Mouse (Mus musculus): ENCODE data around the gene Arhgap11a. TPM values are rescaled to one million over a fixed set of nuclear protein-coding genes. Genes with fewer than 3 reads are reported as not detected.

Arhgap11a gene
- polyA plus RNA-seq (2016; fragmentation: Nextera tagmentation; extraction: Ambion mirVana) = 40.3 and 40.8 TPM in 2 replicates

GRCm38 (mm10) chr2:113848245-113849121, at the start of gene Arhgap11a:
Arhgap11a (minus strand) TSS chr2:113848661.
- Histone ChIP-seq H3K36me3 (peaks cover 9% of the 10 kb centered on the region; the same call in 1 of the 2 replicates), H3K27me3 (replicated peaks) (no peaks in the 10 kb centered on the region), H3K9ac (peak within 1 kb of the TSS; percentile 65), H3K4me1 (peaks cover 24% of the 10 kb centered on the region), H3K4me3 (peak within 1 kb of the TSS; percentile 80), H3K4me2 (replicated peaks) (peak within 1 kb of the TSS; percentile 83), H3K27ac (no peak within 1 kb of the TSS), H3K9me3 (no peaks in the 10 kb centered on the region)
- ATAC-seq (ENCODE audit: low FRiP score, low read depth) = peak; percentile 96
- under 1% methylated on average over 48 of the region's 48 CpGs for WGBS

GRCm38 (mm10) chr2:113893385-113894122, 45.1 kb upstream of the Arhgap11a start:
- 84% methylated on average over 10 of the region's 12 CpGs for WGBS
- Histone ChIP-seq H3K4me1 (no peaks in the 10 kb centered on the region), H3K36me3 (no peaks in the 10 kb centered on the region), H3K4me3 (no peak overlapping the region), H3K9me3 (no peaks in the 10 kb centered on the region), H3K27ac (no peak overlapping the region), H3K9ac (no peak overlapping the region), H3K27me3 (replicated peaks) (no peaks in the 10 kb centered on the region), H3K4me2 (replicated peaks) (no peak overlapping the region)
- no peak for ATAC-seq (ENCODE audit: low FRiP score, low read depth)

GRCm38 (mm10) chr2:113887166-113887565, 38.7 kb upstream of the Arhgap11a start:
- Histone ChIP-seq H3K36me3 (no peaks in the 10 kb centered on the region), H3K9ac (no peak overlapping the region), H3K4me2 (replicated peaks) (no peak overlapping the region), H3K27me3 (replicated peaks) (no peaks in the 10 kb centered on the region), H3K4me1 (no peaks in the 10 kb centered on the region), H3K27ac (no peak overlapping the region), H3K9me3 (no peaks in the 10 kb centered on the region), H3K4me3 (no peak overlapping the region)
- 55% methylated on average over 4 of the region's 4 CpGs for WGBS
- no peak for ATAC-seq (ENCODE audit: low FRiP score, low read depth)

GRCm38 (mm10) chr2:113886061-113886460, 37.6 kb upstream of the Arhgap11a start:
- no peaks in the 10 kb centered on the region for H3K9me3 ChIP-seq
- no peak for ATAC-seq (ENCODE audit: low FRiP score, low read depth)
- WGBS = 70% methylated on average over 1 of the region's 1 CpGs
- no peaks in the 10 kb centered on the region for H3K4me1 ChIP-seq
- no peak overlapping the region for H3K4me2 ChIP-seq (replicated peaks)
- H3K36me3 ChIP-seq = no peaks in the 10 kb centered on the region
- no peak overlapping the region for H3K27ac ChIP-seq
- H3K4me3 ChIP-seq = no peak overlapping the region
- H3K27me3 ChIP-seq (replicated peaks) = no peaks in the 10 kb centered on the region
- H3K9ac ChIP-seq = no peak overlapping the region

- no peak for ATAC-seq (ENCODE audit: low FRiP score, low read depth)
- Histone ChIP-seq H3K27ac (no peak overlapping the region), H3K9ac (no peak overlapping the region), H3K36me3 (no peaks in the 10 kb centered on the region), H3K27me3 (replicated peaks) (no peaks in the 10 kb centered on the region), H3K4me3 (no peak overlapping the region), H3K4me1 (no peaks in the 10 kb centered on the region), H3K4me2 (replicated peaks) (no peak overlapping the region), H3K9me3 (no peaks in the 10 kb centered on the region)
- WGBS = 95% methylated on average over 1 of the region's 1 CpGs
These were observed 21.7 kb upstream of the Arhgap11a start for GRCm38 (mm10) chr2:113870115-113870514.

- 85% methylated on average over 4 of the region's 4 CpGs for WGBS
- Histone ChIP-seq H3K27ac (no peak overlapping the region), H3K9ac (no peak overlapping the region), H3K27me3 (replicated peaks) (no peaks in the 10 kb centered on the region), H3K4me1 (no peaks in the 10 kb centered on the region), H3K36me3 (no peaks in the 10 kb centered on the region), H3K9me3 (no peaks in the 10 kb centered on the region), H3K4me3 (no peak overlapping the region), H3K4me2 (replicated peaks) (no peak overlapping the region)
- no peak for ATAC-seq (ENCODE audit: low FRiP score, low read depth)
These were observed 19.9 kb upstream of the Arhgap11a start for GRCm38 (mm10) chr2:113868404-113868803.

- no peak for ATAC-seq (ENCODE audit: low FRiP score, low read depth)
- H3K9ac ChIP-seq = no peak overlapping the region
- WGBS = 60% methylated on average over 2 of the region's 2 CpGs
These were observed 17.7 kb upstream of the Arhgap11a start for GRCm38 (mm10) chr2:113866155-113866554.

GRCm38 (mm10) chr2:113849141-113849540, 680 bp upstream of the Arhgap11a start:
- Histone ChIP-seq H3K9ac (peak overlapping the region; percentile 65), H3K4me1 (peaks cover 24% of the 10 kb centered on the region), H3K36me3 (peaks cover 2% of the 10 kb centered on the region; the same call in 1 of the 2 replicates), H3K4me3 (peak overlapping the region; percentile 80), H3K27me3 (replicated peaks) (no peaks in the 10 kb centered on the region), H3K9me3 (no peaks in the 10 kb centered on the region), H3K4me2 (replicated peaks) (peak overlapping the region; percentile 51), H3K27ac (no peak overlapping the region)
- ATAC-seq (ENCODE audit: low FRiP score, low read depth) = peak; percentile 65
- 2% methylated on average over 3 of the region's 3 CpGs for WGBS

More at GRCm38 (mm10) chr2:113866155-113866554, 17.7 kb upstream of the Arhgap11a start:
- Histone ChIP-seq H3K27me3 (replicated peaks) (no peaks in the 10 kb centered on the region), H3K27ac (no peak overlapping the region), H3K4me1 (no peaks in the 10 kb centered on the region), H3K4me3 (no peak overlapping the region), H3K4me2 (replicated peaks) (no peak overlapping the region), H3K9me3 (no peaks in the 10 kb centered on the region), H3K36me3 (no peaks in the 10 kb centered on the region)

GRCm38 (mm10) chr2:113847678-113848244, 700 bp downstream of the Arhgap11a start:
- Histone ChIP-seq H3K27me3 (replicated peaks) (no peaks in the 10 kb centered on the region), H3K4me1 (peaks cover 24% of the 10 kb centered on the region), H3K9me3 (no peaks in the 10 kb centered on the region), H3K27ac (no peak overlapping the region), H3K9ac (peak overlapping the region; percentile 65), H3K4me3 (peak overlapping the region; percentile 80), H3K4me2 (replicated peaks) (peak overlapping the region; percentile 83), H3K36me3 (peaks cover 13% of the 10 kb centered on the region; the same call in 1 of the 2 replicates)
- peak; percentile 14 for ATAC-seq (ENCODE audit: low FRiP score, low read depth)
- under 1% methylated on average over 24 of the region's 24 CpGs for WGBS

GRCm38 (mm10) chr2:113845081-113845480, 3.4 kb downstream of the Arhgap11a start:
- ATAC-seq (ENCODE audit: low FRiP score, low read depth) = no peak
- H3K27me3 ChIP-seq (replicated peaks) = no peaks in the 10 kb centered on the region
- H3K4me2 ChIP-seq (replicated peaks) = no peak overlapping the region
- no peak overlapping the region for H3K9ac ChIP-seq
- H3K27ac ChIP-seq = no peak overlapping the region
- H3K4me1 ChIP-seq = peaks cover 24% of the 10 kb centered on the region
- H3K4me3 ChIP-seq = no peak overlapping the region
- H3K9me3 ChIP-seq = no peaks in the 10 kb centered on the region
- 90% methylated on average over 4 of the region's 4 CpGs for WGBS
- H3K36me3 ChIP-seq = peaks cover 22% of the 10 kb centered on the region

GRCm38 (mm10) chr2:113841656-113842437, 6.6 kb downstream of the Arhgap11a start:
- Histone ChIP-seq H3K36me3 (peaks cover 32% of the 10 kb centered on the region), H3K4me3 (no peak overlapping the region), H3K4me2 (replicated peaks) (no peak overlapping the region), H3K9ac (no peak overlapping the region), H3K9me3 (no peaks in the 10 kb centered on the region), H3K27me3 (replicated peaks) (no peaks in the 10 kb centered on the region), H3K27ac (no peak overlapping the region), H3K4me1 (peaks cover 9% of the 10 kb centered on the region)
- no peak for ATAC-seq (ENCODE audit: low FRiP score, low read depth)
- WGBS = 92% methylated on average over 4 of the region's 4 CpGs
